Mouse (Mus musculus) ES-E14 (cell line): ENCODE data around the gene Gm49368.

Experiments used
- HCFC1 ChIP-seq: IDR thresholded peaks from 2 replicates; pipeline ENCODE4 v1.6.1; 2012; ENCODE audit warnings: low read length, inconsistent platforms, borderline replicate concordance; ENCODE audit not compliant: insufficient read depth
- ZNF384 ChIP-seq: IDR thresholded peaks from 2 replicates; pipeline ENCODE4 v1.6.1; 2012; ENCODE audit warnings: low read depth, low read length, inconsistent platforms

GRCm38 (mm10) chr7:128110314-128110713, 47.8 kb downstream of the Gm49368 start:
- TF ChIP-seq HCFC1 (no peak), ZNF384 (no peak)
